Mouse (Mus musculus): ENCODE results near the gene App. TPM values are rescaled to one million over a fixed set of nuclear protein-coding genes. Genes with fewer than 3 reads are reported as not detected.

App gene
- polyA plus RNA-seq, 1 experiment from 2014 or later: 31.3 TPM

- ATAC-seq (no peak), DNase-seq (no peak)
- 91% methylated on average over 1 of the region's 1 CpGs for WGBS (ENCODE audit: insufficient replicate concordance)
- H3K36me3 ChIP-seq (replicated peaks; ENCODE audit: insufficient read depth, low read length): no peaks in the 10 kb centered on the region
- TF ChIP-seq EP300 (IDR thresholded peaks at IDR 0.05; ENCODE audit: low read depth) (no peak), CTCF (IDR thresholded peaks at IDR 0.05; ENCODE audit: low read depth) (no peak)
- H3K9ac ChIP-seq (replicated peaks): no peak overlapping the region
- H3K27me3 ChIP-seq (ENCODE audit: insufficient read depth, low read length): no peaks in the 10 kb centered on the region
- H3K4me3 ChIP-seq (ENCODE audit: low read depth, low read length): no peak overlapping the region
- no peak overlapping the region for H3K4me2 ChIP-seq (ENCODE audit: low read depth, low read length)
- H3K9me3 ChIP-seq (ENCODE audit: low read length): no peaks in the 10 kb centered on the region
- no peaks in the 10 kb centered on the region for H3K4me1 ChIP-seq (ENCODE audit: insufficient read depth)
- H3K27ac ChIP-seq (ENCODE audit: low read depth): no peak overlapping the region
These were observed 245.7 kb downstream of the App start for GRCm38 (mm10) chr16:84927827-84928226.

GRCm38 (mm10) chr16:84919649-84920308, 253.8 kb downstream of the App start:
- Histone ChIP-seq H3K4me3 (ENCODE audit: low read depth, low read length) (no peak overlapping the region), H3K27me3 (ENCODE audit: insufficient read depth, low read length) (no peaks in the 10 kb centered on the region), H3K27ac (ENCODE audit: low read depth) (no peak overlapping the region), H3K9me3 (ENCODE audit: low read length) (no peaks in the 10 kb centered on the region), H3K9ac (replicated peaks) (no peak overlapping the region), H3K4me2 (ENCODE audit: low read depth, low read length) (no peak overlapping the region), H3K36me3 (replicated peaks; ENCODE audit: insufficient read depth, low read length) (no peaks in the 10 kb centered on the region), H3K4me1 (ENCODE audit: insufficient read depth) (no peaks in the 10 kb centered on the region)
- WGBS (ENCODE audit: insufficient replicate concordance): 62% methylated on average over 5 of the region's 5 CpGs
- TF ChIP-seq CTCF (IDR thresholded peaks at IDR 0.05; ENCODE audit: low read depth) (no peak), EP300 (IDR thresholded peaks at IDR 0.05; ENCODE audit: low read depth) (no peak)
- DNase-seq (no peak), ATAC-seq (no peak)

GRCm38 (mm10) chr16:84919087-84919486, 254.5 kb downstream of the App start:
- no peak overlapping the region for H3K9ac ChIP-seq (replicated peaks)
- no peak overlapping the region for H3K27ac ChIP-seq (ENCODE audit: low read depth)
- H3K27me3 ChIP-seq (ENCODE audit: insufficient read depth, low read length): no peaks in the 10 kb centered on the region
- WGBS (ENCODE audit: insufficient replicate concordance): 60% methylated on average over 3 of the region's 3 CpGs
- no peak overlapping the region for H3K4me3 ChIP-seq (ENCODE audit: low read depth, low read length)
- DNase-seq (no peak), ATAC-seq (no peak)
- TF ChIP-seq EP300 (IDR thresholded peaks at IDR 0.05; ENCODE audit: low read depth) (no peak), CTCF (IDR thresholded peaks at IDR 0.05; ENCODE audit: low read depth) (no peak)
- no peaks in the 10 kb centered on the region for H3K4me1 ChIP-seq (ENCODE audit: insufficient read depth)
- no peak overlapping the region for H3K4me2 ChIP-seq (ENCODE audit: low read depth, low read length)
- no peaks in the 10 kb centered on the region for H3K36me3 ChIP-seq (replicated peaks; ENCODE audit: insufficient read depth, low read length)
- no peaks in the 10 kb centered on the region for H3K9me3 ChIP-seq (ENCODE audit: low read length)

GRCm38 (mm10) chr16:84916772-84917171, 256.8 kb downstream of the App start:
- Histone ChIP-seq H3K4me1 (ENCODE audit: insufficient read depth) (no peaks in the 10 kb centered on the region), H3K4me2 (ENCODE audit: low read depth, low read length) (no peak overlapping the region), H3K9ac (replicated peaks) (no peak overlapping the region), H3K4me3 (ENCODE audit: low read depth, low read length) (no peak overlapping the region), H3K36me3 (replicated peaks; ENCODE audit: insufficient read depth, low read length) (no peaks in the 10 kb centered on the region), H3K9me3 (ENCODE audit: low read length) (no peaks in the 10 kb centered on the region), H3K27me3 (ENCODE audit: insufficient read depth, low read length) (no peaks in the 10 kb centered on the region), H3K27ac (ENCODE audit: low read depth) (no peak overlapping the region)
- TF ChIP-seq CTCF (IDR thresholded peaks at IDR 0.05; ENCODE audit: low read depth) (no peak), EP300 (IDR thresholded peaks at IDR 0.05; ENCODE audit: low read depth) (no peak)
- DNase-seq (no peak), ATAC-seq (no peak)
- 76% methylated on average over 3 of the region's 3 CpGs for WGBS (ENCODE audit: insufficient replicate concordance)

GRCm38 (mm10) chr16:84911477-84912165, 261.9 kb downstream of the App start:
- H3K4me2 ChIP-seq (ENCODE audit: low read depth, low read length): no peak overlapping the region
- no peak overlapping the region for H3K9ac ChIP-seq (replicated peaks)
- no peak overlapping the region for H3K4me3 ChIP-seq (ENCODE audit: low read depth, low read length)
- ATAC-seq (no peak), DNase-seq (no peak)
- no peaks in the 10 kb centered on the region for H3K4me1 ChIP-seq (ENCODE audit: insufficient read depth)
- TF ChIP-seq EP300 (IDR thresholded peaks at IDR 0.05; ENCODE audit: low read depth): no peak
- TF ChIP-seq CTCF (IDR thresholded peaks at IDR 0.05; ENCODE audit: low read depth): no peak
- no peak overlapping the region for H3K27ac ChIP-seq (ENCODE audit: low read depth)
- no peaks in the 10 kb centered on the region for H3K9me3 ChIP-seq (ENCODE audit: low read length)
- 81% methylated on average over 8 of the region's 8 CpGs for WGBS (ENCODE audit: insufficient replicate concordance)
- H3K36me3 ChIP-seq (replicated peaks; ENCODE audit: insufficient read depth, low read length): no peaks in the 10 kb centered on the region
- no peaks in the 10 kb centered on the region for H3K27me3 ChIP-seq (ENCODE audit: insufficient read depth, low read length)

- DNase-seq (no peak), ATAC-seq (no peak)
- TF ChIP-seq EP300 (IDR thresholded peaks at IDR 0.05; ENCODE audit: low read depth) (no peak), CTCF (IDR thresholded peaks at IDR 0.05; ENCODE audit: low read depth) (no peak)
- Histone ChIP-seq H3K4me3 (ENCODE audit: low read depth, low read length) (no peak overlapping the region), H3K4me1 (ENCODE audit: insufficient read depth) (no peaks in the 10 kb centered on the region), H3K36me3 (replicated peaks; ENCODE audit: insufficient read depth, low read length) (no peaks in the 10 kb centered on the region), H3K4me2 (ENCODE audit: low read depth, low read length) (no peak overlapping the region), H3K27ac (ENCODE audit: low read depth) (no peak overlapping the region), H3K9ac (replicated peaks) (no peak overlapping the region), H3K27me3 (ENCODE audit: insufficient read depth, low read length) (no peaks in the 10 kb centered on the region), H3K9me3 (ENCODE audit: low read length) (no peaks in the 10 kb centered on the region)
- 81% methylated on average over 4 of the region's 4 CpGs for WGBS (ENCODE audit: insufficient replicate concordance)
These were observed 270.6 kb downstream of the App start for GRCm38 (mm10) chr16:84902995-84903394.
